Mouse (Mus musculus): ENCODE data around the gene B3gat1.
A peak's percentile ranks its signal among the peaks of the same experiment; 100 is the strongest.

B3gat1 gene

GRCm38 (mm10) chr9:26776122-26776902 is 42.8 kb downstream of the B3gat1 start:
- no peak for DNase-seq (ENCODE audit: low spot score in 2 of 2)

DNA sequence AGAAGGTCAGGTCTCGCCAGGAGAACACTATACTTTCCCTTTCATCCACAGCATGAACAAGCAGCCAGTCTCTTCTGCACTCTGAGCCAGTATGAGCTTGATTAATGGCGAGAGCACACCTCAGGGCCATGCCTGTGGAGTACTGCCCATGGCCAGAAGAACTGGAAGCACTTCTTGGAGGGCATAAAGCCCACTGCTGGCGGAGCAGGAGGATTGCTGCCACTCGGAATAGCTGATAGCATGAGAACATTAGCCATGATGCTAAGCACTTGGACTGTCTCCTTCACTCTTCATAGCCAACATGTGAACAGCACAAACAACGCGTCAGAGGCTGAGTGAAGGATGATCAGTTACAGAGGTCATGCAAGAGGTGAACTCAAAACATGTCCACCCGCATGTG is 44.9 kb downstream of the B3gat1 start:
- DNase-seq (ENCODE audit: low spot score in 2 of 2): no peak

DNA sequence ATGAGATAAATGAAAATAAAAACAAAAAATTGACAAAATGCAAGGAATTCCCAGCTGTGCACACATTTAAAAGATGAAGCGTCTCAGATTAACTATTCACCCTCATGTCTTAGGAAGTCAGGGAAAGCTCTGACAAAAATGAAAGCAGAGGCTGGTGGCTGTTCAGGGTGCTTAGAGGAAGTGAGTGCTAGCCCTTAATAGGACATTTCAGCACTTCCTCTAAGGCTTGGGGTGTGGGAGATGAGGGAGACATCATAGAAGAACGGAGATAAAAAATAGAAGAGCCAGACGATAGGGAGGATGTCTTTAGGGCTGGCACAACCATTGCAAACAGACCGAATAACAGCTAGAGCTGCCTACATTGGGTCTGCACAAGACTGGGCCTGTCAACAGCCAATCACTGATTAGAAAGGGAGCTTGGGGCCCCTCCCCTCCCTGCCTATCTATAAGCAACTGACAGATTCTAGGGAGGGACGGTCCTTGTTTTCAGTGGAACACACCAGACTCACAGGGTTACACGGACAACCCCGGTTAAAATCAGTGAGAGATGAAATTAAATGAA is 50.0 kb downstream of the B3gat1 start:
- DNase-seq (ENCODE audit: low spot score in 2 of 2): no peak

- no peak for DNase-seq (ENCODE audit: low spot score in 2 of 2)
Measured at GRCm38 (mm10) chr9:26792829-26793228, 59.3 kb downstream of the B3gat1 start.

DNA sequence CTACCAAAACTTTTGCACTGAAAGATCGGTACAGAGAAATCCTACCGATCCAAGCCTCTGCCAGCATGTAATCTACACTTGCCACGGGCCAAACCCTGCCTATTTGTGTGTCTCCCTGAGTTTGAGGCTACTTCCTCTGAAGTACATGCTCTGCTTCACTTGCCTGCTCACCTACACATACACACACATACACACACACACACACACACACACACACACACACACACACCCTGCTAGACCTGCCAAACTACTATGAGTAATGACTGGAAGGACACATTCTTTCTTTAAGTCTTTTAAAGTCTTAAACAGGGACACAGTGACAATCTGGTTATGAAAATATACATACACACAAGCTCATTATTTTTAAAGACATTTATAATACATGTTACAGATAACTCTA is 64.7 kb downstream of the B3gat1 start:
- DNase-seq (ENCODE audit: low spot score in 2 of 2): no peak

- no peak for DNase-seq (ENCODE audit: low spot score in 2 of 2)
Measured at GRCm38 (mm10) chr9:26798731-26799130, 65.2 kb downstream of the B3gat1 start.

DNA sequence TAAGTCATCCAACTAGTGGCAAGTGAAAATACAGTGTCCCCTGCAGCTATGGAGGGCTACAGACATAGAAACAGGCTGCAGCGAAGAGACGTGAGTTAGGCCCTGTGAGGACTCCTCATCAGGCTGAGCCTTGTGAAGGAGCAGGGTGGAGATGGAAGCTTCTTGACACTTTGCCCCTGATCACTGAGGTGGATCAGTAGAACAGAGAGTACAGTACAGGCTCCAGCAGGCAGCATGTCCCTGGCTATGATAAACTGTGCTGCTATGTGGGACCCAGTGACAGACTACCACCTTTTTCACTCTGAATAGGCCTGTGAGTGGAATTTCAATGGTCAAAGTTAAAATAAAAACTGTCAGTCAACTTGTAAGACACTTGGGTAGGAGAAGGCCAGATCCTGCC is 66.8 kb downstream of the B3gat1 start:
- no peak for DNase-seq (ENCODE audit: low spot score in 2 of 2)

- no peak for DNase-seq (ENCODE audit: low spot score in 2 of 2)
Measured at GRCm38 (mm10) chr9:26804321-26804720, 70.8 kb downstream of the B3gat1 start.

- peak; percentile 12 to 18 for DNase-seq (ENCODE audit: low spot score in 2 of 2)
Measured at GRCm38 (mm10) chr9:26805935-26806666, 72.6 kb downstream of the B3gat1 start, which contains the start of gene Glb1l2. TSS of gene Glb1l2 (minus strand) at chr9:26806468.

DNA sequence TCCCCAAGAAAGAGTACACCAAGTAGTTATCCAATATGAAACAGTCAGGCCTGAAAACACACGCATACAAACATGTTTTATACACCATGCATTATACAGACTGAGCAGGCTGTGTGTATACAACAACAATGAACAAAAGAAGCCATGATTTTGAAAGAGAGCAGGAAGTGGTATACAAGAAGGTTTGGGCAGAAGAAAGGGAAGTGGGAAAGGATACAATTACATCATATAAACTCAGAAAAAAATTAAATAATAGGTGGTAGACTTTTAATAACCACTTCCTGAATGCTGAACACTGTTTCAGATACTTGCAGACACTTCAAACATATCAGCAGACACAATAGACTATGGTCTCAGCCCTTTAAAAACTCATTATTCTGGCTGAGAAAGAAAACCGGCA is 75.2 kb downstream of the B3gat1 start:
- DNase-seq (ENCODE audit: low spot score in 2 of 2): no peak
